Mouse (Mus musculus) urinary bladder, postnatal 10 days (tissue): ENCODE data around the gene Nr1h3.

Experiments used
- DNase-seq: peaks from one replicate; pipeline ENCODE4 v3.0.0; 2022; ENCODE audit warnings: low spot score

The Nr1h3 gene

DNA sequence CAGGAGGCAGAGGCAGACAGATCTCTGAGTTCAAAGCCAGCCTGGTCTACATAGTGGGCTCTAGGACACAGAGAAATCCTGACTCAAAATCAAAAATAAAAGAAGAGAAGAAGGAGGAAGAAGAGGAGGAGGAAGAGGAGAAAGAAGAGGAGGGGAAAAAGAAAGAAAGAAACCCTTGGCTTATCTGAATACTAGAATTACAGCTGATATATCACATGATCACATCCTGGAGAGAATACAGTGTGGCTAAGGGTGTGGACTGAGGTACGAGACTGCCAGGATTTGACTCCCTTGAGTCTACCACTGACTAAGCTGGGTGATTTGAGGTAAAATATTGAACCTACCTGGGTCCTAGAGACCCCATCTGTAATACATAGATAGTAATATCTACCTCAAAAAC lies 16.4 kb downstream of the Nr1h3 start:
- no peak for DNase-seq

DNA sequence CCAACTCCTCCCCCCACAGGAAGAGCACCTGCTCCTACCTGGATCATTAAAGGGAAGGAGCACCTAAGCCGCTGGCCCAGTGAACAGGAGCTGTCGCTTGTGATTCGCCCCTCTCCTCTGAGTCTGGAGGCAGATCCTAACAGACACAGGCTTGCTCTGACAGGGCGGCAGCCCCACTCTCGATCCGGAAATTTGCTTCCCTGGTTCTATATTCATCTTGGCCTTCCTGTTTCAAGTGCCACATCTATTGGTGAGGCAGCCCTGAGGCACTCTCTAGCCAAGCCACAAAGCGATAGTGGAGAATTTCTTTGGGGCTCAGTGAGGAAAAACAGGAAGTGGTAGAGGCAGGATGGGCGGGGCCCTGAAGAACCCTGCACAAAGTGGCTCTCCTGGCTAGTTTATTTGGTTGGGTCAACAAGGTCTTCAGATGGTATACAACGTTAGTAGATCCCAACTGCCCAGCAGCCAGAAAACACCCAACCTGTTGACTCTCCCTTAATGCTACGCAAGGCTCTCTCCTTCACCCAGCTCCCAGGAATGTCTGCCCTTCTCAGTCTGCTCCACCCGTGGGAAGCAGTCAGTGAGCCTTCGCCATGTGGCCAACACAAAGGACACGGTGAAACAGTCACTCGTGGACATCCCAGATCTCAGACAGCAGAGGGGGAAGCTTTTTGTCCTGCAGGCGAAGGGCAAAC lies 18.8 kb downstream of the Nr1h3 start, which contains the start of gene Madd:
Madd (minus strand) TSS at position 127 of the 695 bp plus-strand sequence.
- DNase-seq = no peak

DNA sequence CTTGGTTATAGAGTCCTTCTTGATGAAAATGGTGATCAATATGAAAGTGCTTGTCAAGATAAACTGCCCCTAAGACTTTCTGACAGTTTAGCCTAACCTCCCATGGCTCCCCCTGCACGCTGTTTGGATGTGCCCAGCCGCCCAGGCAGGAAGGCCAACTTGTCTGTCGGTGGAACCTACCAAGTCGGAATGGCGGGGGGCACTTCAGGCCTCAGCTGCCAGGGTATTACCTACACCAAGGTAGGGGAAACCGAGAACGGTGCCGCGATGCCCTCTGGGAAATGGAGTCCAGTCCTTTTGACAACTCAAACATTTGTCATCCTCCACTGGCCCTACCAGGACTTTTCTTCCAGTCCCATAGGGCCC lies 19.5 kb downstream of the Nr1h3 start:
- DNase-seq = peak; percentile 62

DNA sequence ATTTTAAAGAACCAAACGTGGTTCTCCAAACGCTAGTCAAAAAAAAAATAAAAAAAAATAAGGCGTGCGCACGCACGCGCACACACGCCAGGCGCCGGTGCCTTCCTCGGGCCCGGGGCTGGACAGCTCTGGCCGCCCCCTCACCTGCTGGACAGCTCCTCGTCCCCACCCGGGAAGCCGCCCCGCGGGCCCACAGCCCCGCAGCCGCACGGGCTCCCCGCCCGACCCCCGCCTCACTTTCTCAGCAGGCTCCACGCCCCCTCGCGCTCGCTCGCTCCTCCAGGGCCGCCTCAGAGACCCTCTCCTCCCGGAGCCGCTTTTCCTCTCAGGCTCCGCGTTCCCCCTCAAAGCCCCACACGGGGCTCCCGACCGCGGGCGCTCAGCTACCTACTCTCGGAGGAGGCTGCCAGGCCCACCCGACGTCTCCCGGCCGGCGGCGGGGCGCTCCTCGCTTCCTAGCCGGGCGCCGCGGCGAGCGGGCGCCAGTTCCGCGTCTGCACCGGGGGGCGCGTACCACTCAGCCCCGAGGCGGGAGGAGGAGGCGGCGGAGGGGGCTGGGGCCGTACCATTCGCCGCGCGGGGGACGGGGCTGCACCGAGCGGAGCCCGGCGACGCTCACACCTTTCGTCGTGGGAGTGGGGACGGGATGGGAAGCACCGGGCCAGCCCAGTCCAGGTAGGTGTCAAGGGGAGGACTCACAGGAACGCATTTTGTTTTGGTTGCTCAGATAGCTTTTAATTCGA lies 20.1 kb downstream of the Nr1h3 start:
- no peak for DNase-seq

DNA sequence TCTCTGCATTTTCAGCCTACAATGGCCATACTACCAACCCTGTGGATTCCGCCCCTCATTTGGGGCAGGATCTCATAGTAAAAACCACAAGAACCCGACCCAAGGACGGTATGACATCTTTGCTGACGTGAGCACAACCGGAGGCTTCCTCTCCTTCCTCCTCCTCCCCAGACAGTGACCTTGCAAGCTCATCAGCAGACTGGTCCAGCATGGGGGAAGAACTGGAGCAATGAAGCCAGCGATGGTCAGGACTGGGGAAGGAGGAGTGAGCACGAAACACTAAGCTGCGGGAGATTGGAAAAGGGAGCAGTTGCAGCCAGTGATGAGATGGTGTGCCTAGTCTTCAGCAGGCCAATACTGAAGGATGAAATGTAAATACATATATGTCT lies 20.6 kb downstream of the Nr1h3 start:
- DNase-seq = no peak

DNA sequence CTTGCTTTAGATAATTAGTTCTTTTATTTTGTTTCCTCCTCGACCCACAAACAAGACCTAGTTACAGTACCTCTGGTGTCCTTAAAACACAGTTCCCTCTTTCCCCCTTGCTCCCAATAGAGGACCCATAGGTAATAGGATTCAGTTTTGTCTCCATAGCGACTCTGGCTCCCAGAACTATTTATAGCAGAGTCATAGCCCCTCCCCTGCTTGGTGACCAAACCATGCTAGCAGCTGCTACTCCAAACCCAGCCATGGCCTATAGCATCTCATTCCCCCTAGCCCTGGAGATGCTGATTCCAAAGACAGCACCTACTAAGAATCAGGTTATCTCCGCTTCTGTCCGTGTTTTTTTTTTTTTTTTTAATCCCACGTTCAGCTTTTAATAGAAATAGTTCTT lies 21.9 kb downstream of the Nr1h3 start:
- DNase-seq = no peak

DNA sequence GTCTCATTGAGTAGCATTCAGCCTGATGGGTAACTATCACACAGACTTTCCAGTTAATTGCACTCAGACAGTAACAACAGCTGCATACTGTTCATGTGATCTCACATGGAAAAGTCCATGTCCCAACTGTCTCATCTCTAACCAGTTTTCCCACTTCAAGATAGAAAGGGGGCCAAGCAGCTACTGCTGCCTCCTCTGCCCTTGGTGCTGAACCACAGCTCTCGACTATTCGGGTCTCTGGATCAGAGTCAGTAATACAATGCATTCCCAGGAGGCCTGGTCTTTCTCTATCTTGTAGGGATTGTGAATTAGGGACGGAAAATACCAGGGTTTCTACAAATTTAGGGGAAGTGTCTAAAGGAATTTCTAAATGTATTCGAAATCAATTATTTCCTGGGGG lies 22.8 kb downstream of the Nr1h3 start:
- no peak for DNase-seq

DNA sequence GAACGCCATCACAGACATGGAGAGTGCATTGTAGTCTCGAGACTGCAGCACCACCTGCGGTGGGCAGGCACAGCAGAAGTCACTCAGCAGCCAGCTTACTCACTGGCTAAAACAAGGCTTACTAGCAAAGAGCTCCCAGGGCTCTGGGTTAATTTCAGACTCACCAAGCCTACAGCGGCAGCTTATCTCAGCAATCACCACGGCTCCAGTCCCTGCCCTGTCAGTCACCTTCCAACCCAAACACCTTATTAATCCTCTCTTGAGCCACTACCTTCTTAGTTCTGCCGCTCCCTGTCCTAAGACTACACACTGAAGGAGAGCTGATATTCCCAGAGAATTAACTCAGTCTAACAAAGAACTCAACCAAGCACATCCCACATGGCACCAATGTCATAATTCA lies 26.4 kb downstream of the Nr1h3 start:
- no peak for DNase-seq

DNA sequence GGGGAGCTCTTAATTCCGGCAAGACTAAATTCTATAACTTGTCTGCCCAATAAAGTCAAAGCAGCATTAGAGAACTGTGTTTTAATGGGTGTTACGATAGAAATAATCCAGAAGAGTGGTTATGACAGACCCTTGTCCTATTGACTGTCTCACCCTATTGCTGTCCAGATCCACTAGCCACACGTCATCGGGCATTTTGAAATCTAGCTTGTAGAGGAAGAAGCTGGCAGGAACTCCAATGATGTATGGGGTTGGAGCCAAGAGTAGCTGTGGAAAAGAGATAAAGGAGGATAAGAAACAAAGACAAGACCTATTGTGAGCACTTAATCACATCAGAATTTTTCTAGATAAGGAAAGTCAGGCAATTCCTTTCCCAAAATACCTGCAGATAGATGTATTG lies 27.1 kb downstream of the Nr1h3 start:
- no peak for DNase-seq

DNA sequence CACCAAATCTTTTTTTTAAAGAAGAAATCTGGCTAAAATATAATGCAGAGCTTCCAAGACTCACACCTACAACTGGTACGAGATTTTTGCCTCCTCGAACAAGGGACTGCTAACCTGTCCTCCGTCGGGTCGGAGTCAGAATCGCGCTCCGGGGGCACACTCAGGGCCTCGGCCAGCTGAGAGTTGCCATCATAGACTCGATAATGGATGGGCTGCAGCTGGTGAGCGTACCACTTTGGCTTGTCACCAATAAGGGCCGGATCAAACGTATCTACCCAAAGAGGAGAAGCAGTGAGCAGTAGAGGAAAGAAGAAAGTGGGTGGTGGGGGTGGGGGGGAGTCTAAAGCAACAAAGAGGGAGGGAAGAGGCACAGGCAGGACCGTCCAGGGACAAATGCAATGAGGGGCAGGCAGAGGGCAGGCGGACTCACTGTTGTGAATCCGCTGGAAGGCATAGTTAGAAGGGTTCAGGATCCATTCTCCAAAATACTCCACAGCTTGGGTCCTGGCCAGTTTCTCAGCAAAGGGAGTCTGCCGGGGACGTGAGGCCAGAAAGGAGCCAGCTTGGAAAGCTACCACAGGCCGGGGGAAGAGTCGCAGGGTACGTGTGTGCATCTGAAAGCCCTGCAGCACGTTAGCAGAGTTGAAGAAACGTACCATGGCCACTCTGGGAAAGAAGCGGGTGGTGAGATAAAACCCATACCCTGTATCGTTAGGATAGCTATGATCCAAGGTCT lies 32.9 kb downstream of the Nr1h3 start:
- no peak for DNase-seq

DNA sequence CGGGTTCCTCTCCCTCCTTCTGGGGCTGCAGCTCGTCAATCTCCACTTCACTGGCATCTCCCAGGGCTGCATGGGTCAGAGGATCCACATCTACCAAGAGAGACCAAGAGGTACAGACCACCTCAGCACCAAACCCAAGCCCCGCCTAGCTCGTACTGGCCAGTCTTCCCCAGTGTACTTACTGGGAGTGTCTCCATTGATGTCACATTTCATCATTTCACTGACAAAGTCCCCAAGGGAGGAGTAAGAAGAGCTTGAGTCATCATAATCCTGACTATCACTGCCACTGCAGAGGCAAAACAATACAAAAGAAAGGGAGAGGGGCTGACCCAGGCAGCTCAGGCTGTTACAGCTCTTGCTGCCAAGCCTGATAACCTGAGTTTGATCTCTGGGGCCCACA lies 35.0 kb downstream of the Nr1h3 start:
- no peak for DNase-seq

DNA sequence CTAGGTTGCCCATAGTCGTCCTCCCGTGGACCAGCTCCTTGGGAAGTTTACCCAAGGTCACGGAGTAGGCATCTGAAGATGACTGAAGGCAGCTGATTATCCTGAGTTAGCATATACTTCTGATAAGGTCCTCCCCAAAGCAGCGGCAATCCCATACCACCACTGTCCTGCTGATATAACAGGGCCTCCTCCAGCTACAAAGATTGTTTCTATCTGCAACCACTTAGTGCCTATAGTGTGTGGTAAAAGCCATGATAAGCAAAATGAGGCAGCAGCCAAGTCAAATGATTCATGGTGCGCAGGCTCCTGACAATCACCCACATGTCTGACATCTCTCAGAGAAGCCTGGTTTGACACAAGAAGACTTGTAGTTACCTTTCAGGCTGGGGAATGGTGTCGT lies 37.6 kb downstream of the Nr1h3 start:
- DNase-seq = no peak

DNA sequence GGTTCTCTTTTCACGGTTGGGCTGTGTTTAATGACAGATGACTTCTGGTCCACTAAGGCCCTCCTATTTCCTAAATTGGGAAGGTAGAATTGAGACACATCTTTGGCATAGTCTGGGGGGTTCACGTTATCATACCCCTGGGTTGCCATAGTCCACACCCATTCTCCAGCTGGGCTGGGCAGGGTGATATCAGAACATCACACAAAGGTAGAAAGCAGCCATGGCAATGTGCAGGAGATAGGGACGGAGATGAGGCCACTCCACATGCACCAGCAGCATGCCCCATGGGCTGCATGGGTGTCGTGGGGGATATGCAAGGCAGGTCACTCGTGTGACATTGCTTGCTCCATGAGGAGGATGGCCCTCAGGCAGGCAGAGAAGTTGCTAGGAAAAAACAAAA lies 39.1 kb downstream of the Nr1h3 start:
- DNase-seq = no peak

DNA sequence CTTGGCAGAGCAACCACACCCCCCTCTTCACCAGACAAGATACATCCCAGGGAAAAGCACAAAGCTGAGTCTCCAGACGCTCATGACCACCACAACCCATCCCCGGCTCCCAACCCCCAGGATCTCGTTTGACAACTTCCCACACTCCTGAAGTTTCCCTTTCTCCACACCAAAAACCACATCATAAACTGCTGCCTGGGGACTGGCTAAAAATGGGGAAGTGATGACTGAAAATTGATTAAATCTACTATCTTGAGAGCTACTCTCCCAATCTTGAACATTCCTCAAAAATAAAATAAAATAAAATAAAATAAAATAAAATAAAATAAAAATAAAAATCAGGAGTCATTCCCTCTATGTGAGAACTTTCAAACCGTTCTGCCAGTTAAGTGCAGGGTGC lies 39.7 kb downstream of the Nr1h3 start:
- no peak for DNase-seq

DNA sequence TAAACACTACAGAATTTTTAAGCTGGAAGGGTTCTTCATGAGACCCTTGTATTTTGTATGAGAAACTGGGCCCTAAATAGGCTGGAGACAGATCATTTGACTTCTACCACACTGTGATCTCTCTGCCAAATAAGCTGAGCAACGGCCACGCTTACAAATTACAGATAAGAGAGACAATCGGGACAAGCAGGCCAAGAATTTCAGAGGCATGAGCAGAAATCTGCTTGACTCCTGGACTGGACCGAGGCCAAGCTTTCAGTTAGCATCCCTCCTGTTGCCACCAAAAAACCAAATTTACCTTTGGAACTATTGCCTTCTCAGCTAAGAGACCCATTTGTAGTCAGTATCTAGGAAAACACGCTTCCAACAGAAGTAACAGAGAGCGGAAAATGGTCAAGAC lies 42.0 kb downstream of the Nr1h3 start:
- no peak for DNase-seq

DNA sequence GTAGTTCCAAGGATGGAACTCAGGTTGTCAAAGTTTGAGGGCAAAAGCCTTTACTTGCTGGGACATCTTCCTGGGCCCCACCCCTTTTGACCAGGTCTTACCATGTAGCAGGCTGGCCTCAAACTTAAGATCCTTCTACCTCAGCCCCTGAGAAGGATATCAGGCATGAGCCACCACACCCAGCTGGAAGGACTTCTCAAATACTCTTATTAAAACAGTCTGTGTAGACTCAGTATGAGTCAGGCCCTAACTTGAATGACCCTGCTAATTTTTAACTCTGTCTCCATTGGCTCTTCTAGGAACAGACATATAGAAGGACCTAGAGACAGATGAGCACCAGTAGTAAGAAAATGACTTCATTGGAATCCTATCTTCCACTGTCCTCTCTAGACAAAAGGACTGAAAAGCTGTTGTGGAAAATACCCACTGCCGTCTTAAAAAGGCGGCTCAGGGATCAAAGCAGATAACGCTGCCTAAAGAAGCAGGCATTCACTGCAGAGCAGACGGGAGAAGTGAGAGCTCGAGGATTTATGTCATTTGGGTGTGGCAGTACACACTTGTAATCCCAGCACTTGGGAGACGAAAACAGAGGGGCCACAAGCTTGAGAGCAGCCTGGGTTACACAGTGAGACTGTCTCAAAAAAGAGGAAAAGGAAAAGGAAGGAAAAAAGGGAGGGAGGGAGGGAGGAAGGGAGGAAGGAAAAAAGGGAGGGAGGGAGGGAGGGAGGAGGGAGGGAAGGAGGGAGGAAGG lies 45.5 kb downstream of the Nr1h3 start:
- DNase-seq = no peak

DNA sequence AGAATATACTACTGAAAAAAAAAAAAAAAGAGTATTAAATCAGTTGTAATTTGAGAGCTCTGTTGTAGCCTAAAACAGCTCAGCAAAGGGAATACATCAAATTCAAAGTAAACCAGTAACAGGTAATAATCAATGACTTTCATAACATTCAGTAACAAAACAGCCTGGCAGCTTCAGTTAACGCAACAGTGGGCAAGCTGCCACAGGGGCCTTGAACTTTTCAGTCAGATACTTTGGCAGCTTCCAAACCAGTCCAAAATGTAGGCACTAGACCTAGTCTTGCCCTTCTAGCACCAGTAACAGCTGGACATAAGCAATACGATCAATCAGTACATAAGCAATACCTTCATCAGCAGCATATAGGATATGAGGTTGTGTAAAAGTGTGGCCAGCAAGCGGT lies 48.5 kb downstream of the Nr1h3 start:
- DNase-seq = no peak

DNA sequence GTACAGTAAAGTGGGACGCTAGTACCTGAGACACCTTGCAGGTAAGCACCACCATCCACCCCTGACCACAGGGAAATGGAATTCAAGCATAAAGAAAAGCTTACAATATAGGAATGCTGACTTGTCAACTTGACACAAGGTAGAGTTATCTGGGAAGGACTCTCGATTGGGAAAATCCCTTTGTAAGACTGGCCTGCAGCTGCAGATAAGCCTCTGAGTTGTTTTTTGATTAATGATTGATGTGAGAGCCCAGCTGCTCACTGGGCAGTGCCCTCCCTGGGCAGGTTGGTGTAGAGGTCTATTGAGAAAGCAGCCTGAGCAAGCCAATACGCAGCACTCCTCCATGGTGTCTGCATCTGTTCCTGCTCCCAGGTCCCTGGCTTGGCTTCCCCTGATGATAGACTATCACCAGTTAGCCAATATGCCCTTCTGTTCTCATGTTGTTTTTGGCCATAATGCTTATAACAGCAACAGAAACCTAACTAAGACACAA lies 49.7 kb downstream of the Nr1h3 start:
- DNase-seq = no peak

DNA sequence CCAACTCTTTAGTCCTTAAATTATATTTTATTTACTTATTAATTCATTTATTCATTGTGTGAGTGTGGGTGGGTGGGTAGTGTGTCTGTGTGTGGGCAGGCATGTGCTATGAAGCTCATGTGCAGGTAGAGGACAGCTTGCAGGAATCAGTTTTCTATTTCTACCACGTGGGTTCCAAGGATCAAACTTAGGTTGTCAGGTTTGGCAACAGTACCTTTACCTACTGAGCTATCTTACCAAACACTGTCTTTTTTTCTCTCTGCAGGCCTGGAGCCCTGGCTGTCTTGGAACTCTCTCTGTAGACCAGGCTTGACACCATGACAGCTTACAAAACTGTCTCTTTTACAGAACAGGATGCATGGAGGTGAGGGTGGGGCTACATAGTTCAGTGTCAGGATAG lies 51.3 kb downstream of the Nr1h3 start:
- no peak for DNase-seq

DNA sequence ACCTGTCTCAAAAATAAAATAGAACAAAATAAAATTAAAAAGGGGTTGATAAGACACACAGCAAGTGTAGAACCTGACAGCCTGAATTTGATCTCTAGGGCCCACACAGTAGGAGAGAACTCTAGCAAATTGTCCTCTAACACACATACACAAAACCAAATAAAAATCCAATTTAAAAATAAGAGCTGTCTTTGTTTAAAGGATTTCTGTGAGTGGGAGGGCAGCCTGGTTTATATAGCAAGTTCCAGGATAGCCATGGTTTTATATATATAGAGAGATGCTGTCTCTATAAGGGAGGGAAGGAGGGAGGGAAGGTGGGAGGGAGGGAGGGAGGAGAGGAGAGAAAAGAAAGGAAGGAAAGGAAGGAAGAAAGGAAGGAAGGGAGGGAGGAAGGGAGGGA lies 54.5 kb downstream of the Nr1h3 start:
- DNase-seq = no peak

DNA sequence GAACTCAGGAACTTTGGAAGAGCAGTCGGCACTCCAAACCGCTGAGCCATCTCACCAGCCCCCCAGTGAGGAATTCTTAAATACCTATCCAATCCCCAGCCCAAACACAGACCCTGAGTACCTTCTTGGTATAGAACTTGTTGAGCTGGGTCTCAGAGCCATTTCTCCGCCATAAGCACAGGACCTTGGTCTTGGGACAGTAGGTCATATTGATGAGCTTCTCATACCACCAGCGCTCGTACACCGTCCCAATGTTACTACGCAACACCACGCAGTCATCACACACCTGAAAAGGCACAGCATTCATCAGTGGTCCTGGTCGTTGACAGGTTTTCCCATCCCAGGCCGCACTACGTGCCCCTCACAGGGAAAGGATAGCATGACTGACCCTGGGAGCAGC lies 59.2 kb downstream of the Nr1h3 start:
- DNase-seq = no peak

DNA sequence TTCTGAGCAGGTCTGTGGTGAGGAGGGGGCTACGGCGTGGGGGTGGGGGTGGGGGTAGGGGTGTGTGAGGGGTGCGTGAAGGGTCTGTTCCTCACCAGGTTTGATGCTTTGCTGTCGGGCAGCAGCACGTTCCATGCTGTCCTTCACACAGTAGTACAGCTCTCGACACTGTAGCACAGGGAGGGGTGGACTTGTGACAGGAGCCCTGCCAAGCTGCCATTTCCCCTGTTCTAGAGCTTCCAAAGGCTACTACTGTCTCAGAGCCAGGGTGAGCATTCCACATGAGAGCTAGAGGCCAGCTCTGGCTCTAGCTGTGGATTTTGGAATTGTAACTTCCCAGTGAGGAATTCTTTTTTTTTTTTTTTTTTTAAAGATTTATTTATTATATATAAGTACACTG lies 59.7 kb downstream of the Nr1h3 start:
- DNase-seq = no peak
